Mouse (Mus musculus): ENCODE measurements around the gene Got2. TPM values are rescaled to one million over a fixed set of nuclear protein-coding genes. Genes with fewer than 3 reads are reported as not detected.

The Got2 gene
- total RNA-seq (2021) = 100 to 1,000 TPM; 342 to 564 TPM
- long read RNA-seq, experiment 1, transcript Got2-201 (10 exons, 2,530 nt) = major isoform, 94 of 250 reads
- long read RNA-seq, experiment 1, partial matches to known transcripts = 17 of 250 reads
- long read RNA-seq, experiment 1, other reads (novel, unspliced or antisense) = 139 of 250 reads
- long read RNA-seq, experiment 2, transcript Got2-201 (10 exons, 2,530 nt) = major isoform, 119 of 314 reads
- long read RNA-seq, experiment 2, partial matches to known transcripts = 25 of 314 reads
- long read RNA-seq, experiment 2, other reads (novel, unspliced or antisense) = 170 of 314 reads

DNA sequence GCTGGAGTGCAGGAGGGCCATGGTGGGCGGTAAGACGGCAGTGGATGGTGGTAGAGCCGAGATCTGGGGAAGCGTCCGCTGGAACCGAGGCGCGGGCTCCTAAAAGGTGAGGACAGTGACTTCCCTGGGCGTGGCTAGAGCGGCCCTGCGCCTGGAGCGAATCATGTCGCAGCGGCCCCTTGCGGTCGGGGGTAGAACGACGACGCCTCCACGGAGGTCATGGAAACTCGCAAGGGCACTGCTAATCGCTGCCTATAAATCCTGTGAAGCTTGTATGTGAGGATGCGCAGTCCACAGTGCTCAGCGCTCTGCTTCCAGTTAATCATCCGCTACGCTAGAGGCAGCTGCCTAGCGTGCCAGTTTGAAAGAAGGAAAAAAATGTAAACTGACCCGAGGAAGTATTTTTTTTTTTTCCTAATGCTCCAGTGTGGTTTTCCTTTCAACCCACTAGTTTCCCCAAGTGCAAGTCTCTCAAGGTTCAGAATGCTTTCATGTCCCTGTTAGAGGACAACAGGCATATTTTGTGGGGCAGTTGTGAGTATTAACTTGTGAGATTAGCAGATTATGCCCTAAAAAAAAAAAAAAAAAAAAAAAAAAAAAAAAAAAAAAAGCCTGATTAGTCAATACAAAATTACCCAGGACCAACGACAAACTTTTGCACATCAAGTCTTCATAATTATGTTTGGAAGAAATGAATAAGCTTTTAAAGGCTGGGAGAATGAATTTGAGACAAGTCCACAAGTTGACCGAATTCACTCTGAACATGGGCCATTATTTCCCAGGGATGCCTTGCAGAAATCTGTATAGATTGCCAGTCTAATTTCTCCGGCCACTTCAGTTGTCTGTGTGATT, at the start of gene Got2:
TSS of gene Got2 (minus strand) at position 263 of the 852 bp plus-strand sequence.
- DNase-seq = peak; percentile 93
- intact Hi-C loops (cut with DNase I) = no loop called here
- TF ChIP-seq CTCF (IDR thresholded peaks at IDR 0.05) = peak; percentile 95
- peak within 1 kb of the TSS; percentile 98 for H3K27ac ChIP-seq
- peak within 1 kb of the TSS; percentile 80 for H3K4me3 ChIP-seq

DNA sequence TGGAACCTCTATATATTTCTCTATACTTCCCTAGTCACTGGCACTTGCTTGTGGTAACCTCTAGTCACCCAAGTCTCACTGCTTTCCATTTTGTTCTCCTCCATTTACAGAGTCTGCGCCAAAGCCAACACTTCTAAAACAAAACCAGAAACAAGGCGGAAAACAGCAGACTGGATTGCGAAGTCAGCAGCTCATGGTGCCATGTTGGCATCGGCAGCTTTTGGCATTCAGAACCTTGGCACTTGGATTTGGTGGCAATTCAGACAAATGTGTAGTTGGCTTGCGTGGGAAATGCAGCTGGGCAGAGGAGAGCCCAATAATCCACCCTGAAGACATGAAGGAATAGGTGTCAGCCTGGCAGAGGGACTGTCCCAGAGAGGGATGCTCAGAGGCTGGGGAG, 44.5 kb upstream of the Got2 start:
- Histone ChIP-seq H3K4me3 (no peak overlapping the region), H3K27ac (no peak overlapping the region)
- DNase-seq = no peak
- TF ChIP-seq CTCF (IDR thresholded peaks at IDR 0.05) = no peak
- intact Hi-C loops (cut with DNase I) = no loop called here

DNA sequence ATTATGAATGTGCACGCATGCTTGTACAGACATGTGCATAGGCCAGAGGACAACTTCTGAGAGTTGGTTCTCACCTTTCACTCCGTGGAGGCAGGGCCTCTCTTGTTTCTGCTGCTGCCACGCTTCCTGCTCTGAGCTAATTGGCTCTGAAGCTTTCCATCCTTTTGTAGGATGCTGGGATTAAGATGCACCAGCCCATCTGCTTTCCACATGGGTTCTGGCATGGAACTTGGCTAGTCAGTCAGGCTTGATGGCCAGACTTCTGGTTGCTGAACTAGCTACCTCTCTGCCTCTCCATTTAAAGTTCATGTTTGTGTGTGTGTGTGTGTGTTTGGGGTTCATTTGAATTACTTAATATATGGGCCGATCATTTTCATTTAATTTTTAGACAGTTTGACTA, 41.5 kb upstream of the Got2 start:
- intact Hi-C loops (cut with DNase I) = no loop called here
- no peak for DNase-seq
- H3K27ac ChIP-seq = no peak overlapping the region
- TF ChIP-seq CTCF (IDR thresholded peaks at IDR 0.05) = no peak
- H3K4me3 ChIP-seq = no peak overlapping the region

DNA sequence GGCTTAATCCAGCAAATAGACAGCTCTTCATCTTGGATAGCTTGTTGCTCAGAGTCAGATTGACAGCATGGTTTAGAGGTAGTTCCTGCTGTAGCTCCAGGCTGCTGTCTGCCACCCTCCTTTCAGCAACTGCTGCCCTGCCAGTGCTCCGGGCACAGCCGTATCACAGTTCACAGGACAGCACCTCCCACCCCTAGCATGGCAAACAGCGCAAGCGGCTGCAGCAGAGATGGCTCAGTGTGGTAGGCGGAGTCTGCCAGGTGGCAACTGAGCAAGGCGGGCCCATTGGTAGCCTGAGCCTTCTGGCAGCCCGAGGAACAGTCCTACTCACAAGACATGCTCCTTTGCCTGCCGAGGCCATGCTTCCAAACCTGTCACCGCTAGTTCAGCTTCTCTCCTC, 27.8 kb upstream of the Got2 start:
- DNase-seq = peak; percentile 44
- Histone ChIP-seq H3K27ac (no peak overlapping the region), H3K4me3 (peak overlapping the region; percentile 43)
- intact Hi-C loops (cut with DNase I) = loop anchor here (5.0 kb wide), 1 partner anchor 314 kb away; no protein-coding TSS in a partner anchor
- no peak for TF ChIP-seq CTCF (IDR thresholded peaks at IDR 0.05)

DNA sequence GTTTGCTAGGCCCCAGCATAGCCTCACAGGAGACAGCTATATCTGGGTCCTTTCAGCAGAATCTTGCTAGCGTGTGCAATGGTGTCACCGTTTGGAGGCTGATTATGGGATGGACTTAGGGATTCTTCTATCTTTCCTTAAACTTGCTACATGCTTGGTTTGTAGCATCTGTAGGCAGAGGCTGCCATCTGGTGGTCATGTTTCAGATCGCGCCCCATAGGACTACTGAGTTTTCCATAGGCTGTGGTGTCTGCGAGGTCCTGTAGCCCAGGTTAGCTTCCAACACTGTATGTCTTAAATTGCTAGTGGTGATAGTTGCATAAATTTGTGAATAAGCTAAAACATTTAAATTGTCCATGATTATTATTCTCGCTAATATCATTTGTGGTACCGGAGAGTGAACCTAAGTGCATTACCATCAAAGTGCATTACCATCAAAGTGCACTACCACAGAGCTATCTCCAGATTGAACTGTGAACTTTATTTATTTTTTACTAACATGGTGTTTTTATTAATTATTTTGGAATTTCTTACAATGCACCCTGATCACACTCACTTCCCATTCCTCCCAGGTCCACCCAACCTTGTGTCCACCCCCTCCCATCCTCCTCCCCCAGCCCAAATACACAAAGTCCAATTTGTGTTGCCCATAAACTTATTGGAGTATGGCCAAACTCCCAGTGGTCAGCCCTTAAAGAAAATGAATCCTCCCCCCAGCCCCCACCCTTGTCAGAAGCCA, 26.7 kb upstream of the Got2 start:
- intact Hi-C loops (cut with DNase I) = loop anchor here (5.0 kb wide), 1 partner anchor 313 kb away; no protein-coding TSS in a partner anchor
- peak; percentile 76 for DNase-seq
- no peak overlapping the region for H3K27ac ChIP-seq
- no peak overlapping the region for H3K4me3 ChIP-seq
- peak; percentile 85 for TF ChIP-seq CTCF (IDR thresholded peaks at IDR 0.05)

DNA sequence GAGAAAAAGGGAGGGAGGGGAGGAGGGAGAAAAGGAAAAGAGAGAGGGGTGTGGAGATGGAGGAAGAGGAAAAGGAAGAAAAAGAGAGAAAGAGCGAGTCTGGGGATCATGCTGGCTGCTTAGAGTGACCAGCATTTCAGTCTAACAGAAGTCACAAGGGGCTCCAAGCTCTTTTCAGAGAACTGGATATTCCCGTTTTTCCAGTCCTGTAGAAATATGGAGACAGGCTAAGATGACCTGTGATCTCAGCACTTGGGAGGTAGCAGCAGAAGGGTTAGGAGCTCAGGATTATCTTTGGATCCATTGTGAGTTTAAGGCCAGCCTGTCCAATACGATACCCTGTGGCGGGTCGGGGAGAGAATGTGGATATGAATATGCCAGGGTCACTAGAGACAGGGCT, 22.9 kb upstream of the Got2 start:
- H3K4me3 ChIP-seq = no peak overlapping the region
- intact Hi-C loops (cut with DNase I) = no loop called here
- no peak overlapping the region for H3K27ac ChIP-seq
- DNase-seq = no peak
- TF ChIP-seq CTCF (IDR thresholded peaks at IDR 0.05) = no peak

DNA sequence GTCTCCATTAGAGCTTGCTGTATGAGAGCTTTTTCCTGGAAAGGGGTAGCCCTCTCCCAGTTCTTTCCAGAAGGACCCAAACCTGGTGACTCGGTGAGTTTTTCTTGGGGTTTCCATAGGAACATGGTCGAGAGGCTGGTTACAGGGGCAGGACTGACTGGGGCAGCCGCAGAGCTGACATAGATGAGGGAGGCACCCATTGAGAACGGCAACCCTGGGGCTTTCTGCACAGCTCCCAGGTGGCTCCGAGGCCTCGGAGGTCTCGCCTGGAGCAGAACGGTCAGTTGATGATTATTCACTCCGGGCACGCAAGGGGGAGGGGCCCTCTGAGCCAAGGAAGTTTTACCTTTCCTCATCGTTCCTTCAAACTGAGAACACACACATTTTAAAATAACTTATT, 19.5 kb upstream of the Got2 start:
- DNase-seq = no peak
- no peak for TF ChIP-seq CTCF (IDR thresholded peaks at IDR 0.05)
- Histone ChIP-seq H3K4me3 (no peak overlapping the region), H3K27ac (no peak overlapping the region)
- intact Hi-C loops (cut with DNase I) = no loop called here

DNA sequence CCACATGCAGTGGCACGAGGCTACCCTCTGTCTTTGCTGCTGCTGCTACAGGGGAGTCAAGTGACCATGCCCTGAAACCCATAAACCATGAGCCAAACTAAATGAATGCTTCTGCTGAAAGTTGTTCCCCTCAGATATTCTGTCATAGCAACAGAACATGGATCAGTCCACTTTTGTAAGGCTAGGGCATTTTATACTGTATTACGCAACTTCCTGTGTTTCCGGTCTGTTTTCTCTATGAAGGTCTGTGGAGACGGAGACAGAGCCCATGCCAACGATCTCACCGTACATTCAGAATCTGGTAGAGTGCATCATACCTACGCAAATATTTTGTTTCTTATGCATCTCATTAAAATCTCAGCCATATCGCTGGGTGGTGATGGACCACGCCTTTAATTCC, 18.4 kb upstream of the Got2 start:
- intact Hi-C loops (cut with DNase I) = no loop called here
- DNase-seq = no peak
- no peak overlapping the region for H3K27ac ChIP-seq
- no peak for TF ChIP-seq CTCF (IDR thresholded peaks at IDR 0.05)
- no peak overlapping the region for H3K4me3 ChIP-seq

DNA sequence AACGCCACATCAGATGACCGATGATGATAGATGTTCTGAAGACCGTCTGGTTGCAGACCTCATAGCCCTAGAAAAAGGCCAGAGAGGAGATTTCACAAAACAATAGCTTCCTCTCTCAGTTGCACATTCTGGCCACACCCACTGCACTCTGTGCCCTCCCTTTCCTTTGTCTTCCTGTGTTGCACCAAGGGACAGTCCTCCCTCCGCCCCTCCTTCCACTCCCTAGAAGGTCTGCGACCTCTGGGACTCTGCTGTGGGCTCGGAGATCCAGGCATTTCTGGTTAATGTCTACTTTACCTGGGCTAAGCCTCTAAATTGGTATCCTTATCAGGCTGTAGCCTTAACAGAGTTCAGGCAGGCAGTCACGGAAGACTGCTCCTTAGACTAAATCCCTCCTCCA, 13.5 kb upstream of the Got2 start:
- H3K4me3 ChIP-seq = no peak overlapping the region
- no peak overlapping the region for H3K27ac ChIP-seq
- no peak for DNase-seq
- intact Hi-C loops (cut with DNase I) = no loop called here
- no peak for TF ChIP-seq CTCF (IDR thresholded peaks at IDR 0.05)

DNA sequence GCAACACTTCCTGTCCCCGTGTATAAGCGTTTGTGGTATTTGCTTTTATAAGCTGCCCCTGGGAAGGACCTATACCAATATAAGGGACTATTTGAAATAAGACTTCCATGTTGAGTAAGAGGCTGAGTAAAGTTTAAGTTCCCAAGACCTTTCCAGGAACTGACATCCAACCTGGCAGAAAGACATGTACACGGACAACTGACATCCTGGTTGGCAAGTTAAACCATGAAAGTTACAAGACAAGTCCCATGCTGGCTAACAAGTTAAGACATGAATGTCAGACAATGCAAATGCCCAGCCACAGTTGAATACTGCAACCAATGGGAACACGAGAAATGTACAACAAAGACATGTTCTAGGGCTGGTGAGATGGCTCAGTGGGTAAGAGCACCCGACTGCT, 5.4 kb upstream of the Got2 start:
- DNase-seq = no peak
- no peak overlapping the region for H3K4me3 ChIP-seq
- H3K27ac ChIP-seq = no peak overlapping the region
- intact Hi-C loops (cut with DNase I) = no loop called here
- no peak for TF ChIP-seq CTCF (IDR thresholded peaks at IDR 0.05)

DNA sequence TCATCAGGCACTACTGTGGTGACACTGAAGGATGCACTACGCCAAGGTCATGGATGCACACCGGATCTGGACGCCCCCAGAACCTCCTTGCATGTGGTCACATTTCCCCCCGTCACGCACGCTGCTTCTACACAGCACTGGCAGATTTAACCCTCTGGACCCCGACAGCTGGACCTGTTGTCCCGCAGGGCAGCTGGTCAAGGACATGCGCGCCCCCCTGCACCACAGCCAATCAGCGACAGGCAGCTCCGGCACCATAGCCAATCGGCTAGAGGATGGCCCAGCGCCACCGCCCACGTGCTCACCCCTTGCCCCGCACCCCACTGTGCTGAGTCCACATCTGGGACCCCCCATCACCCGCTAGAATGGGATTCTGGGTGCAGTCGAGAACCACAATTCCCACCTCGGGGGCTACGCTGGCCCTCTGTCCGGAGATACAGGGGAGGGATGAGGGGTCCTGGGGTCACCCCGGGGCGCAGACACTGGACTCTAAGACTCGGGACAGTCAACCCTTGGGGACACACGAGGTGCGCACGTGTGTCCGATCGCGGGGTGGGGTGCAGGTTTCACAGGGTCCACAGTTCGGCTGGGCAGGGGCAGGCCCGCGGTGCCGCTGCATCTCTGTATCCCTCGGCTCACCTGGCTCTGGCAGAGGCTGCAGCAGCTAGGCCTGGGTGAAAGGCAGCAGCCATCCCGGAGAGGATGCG, 616 bp downstream of the Got2 start:
- intact Hi-C loops (cut with DNase I) = no loop called here
- TF ChIP-seq CTCF (IDR thresholded peaks at IDR 0.05) = no peak
- Histone ChIP-seq H3K27ac (peak overlapping the region; percentile 98), H3K4me3 (peak overlapping the region; percentile 80)
- peak; percentile 95 for DNase-seq
